Mouse (Mus musculus): ENCODE results near the gene Mrgprh. TPM values are rescaled to one million over a fixed set of nuclear protein-coding genes. Genes with fewer than 3 reads are reported as not detected.
"Not testable (repeated sequence)": the region's sequence is repeated elsewhere in the genome, so short reads cannot be mapped to it uniquely, and the experiment has no call there.

Gene Mrgprh
- total RNA-seq, 2 experiments from 2014 or later, result 0.25 to 0.37 TPM

DNA sequence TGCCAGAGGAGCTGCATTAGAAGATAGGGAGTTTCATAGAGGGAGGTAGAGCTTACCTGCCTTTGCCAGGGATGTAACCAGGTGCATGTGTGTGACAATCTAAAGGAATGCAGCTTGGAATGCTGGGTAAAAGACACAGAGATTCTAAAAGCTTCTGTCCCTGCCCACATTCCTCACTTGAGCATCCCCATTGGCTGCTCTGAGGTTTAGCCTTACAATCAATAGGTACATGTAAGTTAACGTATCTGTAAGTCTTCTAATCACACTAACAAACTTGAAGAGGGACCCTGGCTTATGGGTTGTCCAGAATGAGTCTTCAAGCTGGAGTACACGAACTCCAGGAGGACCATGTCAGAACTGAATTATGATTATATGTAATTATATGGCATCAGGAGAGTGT, 7.8 kb upstream of the Mrgprh start, which contains the start of gene Mas1:
TSS of gene Mas1 (minus strand) at position 101 of the 400 bp plus-strand sequence.
- DNase-seq (ENCODE audit: low spot score in 2 of 2), result no peak

DNA sequence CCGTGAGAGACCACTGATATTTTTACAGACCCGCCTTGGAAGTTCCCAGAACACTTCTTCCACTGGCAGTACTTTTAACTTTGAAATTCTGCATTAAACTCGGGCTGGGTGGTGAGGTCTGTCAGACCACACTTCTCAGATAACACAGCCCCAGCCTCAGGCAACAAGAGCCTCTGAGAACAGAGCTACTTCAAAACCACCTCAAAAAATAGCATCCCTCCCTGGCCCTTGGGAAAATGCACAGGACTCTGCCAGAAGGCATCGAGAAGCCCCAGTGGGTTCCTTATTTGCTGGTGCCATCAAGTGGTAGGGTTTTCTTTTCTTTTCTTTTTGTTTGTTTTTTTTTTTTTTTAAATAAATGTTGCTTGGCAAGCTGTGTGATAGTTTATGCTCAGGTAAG, 7.2 kb upstream of the Mrgprh start:
- no peak for DNase-seq (ENCODE audit: low spot score in 2 of 2)

GRCm38 (mm10) chr17:12872275-12873028, 3.4 kb upstream of the Mrgprh start:
- no peak for DNase-seq (ENCODE audit: low spot score in 2 of 2)

DNA sequence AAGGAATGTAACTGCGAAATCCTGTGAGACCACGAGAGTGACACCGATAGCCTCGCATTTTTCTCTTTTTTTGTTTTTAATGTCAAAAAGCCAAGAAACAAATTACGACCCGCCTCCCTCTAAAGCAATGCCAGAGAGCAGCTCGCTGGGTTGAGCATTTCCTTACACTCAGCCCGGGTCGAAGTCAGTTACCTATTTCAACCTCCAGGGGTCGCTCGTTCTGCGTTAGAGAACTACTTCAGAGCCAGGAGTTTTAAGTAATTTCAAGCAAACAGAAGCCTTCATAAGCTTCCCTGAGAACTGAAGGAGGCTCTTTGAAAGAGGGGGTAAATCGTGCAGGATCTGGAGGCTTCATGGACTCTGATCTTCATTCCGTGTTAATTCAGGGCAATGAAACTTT, 4.3 kb downstream of the Mrgprh start:
- DNase-seq (ENCODE audit: low spot score in 2 of 2), result peak; percentile 30 to 50

GRCm38 (mm10) chr17:12881216-12881615, 5.4 kb downstream of the Mrgprh start:
- no peak for DNase-seq (ENCODE audit: low spot score in 2 of 2)

GRCm38 (mm10) chr17:12886620-12887019, 10.8 kb downstream of the Mrgprh start:
- DNase-seq (ENCODE audit: low spot score in 2 of 2), result no peak

- no peak for DNase-seq (ENCODE audit: low spot score in 2 of 2)
Observed at GRCm38 (mm10) chr17:12887021-12887775, 11.4 kb downstream of the Mrgprh start.

DNA sequence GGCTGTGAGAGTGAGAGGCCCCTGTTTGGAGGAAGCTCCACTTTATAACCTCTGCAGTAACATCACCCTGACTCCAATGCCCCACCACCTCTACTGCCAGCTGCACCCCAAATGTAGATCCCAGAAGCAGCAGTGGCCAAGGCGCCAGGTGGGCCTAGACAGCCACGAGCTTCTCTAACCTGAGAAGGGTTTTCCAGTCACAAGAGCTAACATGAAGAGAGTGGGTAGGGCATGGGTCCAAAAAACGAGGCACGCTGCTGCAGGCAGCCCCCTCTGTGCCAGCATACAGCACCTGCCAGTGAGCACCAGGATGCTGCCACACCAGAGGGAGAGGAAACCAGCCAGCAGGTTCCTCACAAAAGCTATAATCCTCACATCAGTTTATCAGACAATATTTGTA, 15.2 kb downstream of the Mrgprh start:
- DNase-seq (ENCODE audit: low spot score in 2 of 2), result no peak

DNA sequence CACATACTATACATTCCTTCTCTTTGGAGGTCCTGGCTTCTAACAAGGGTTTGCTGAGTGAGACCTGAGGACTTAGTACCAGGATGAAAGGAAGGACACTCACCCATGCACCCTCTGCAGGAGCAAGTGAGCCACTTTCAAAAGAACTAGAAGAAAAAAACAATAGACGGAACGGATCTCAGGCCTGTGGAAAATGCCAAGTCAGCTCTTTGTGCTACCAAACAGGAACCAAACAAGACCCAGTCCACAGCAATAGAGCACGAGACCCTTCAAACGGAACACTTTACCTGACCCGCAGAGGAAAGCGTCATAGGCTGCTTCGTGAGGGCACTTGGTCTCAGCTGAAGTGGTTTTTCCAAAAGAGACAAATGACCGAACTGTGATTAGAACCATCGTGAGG, 16.2 kb downstream of the Mrgprh start:
- no peak for DNase-seq (ENCODE audit: low spot score in 2 of 2)

DNA sequence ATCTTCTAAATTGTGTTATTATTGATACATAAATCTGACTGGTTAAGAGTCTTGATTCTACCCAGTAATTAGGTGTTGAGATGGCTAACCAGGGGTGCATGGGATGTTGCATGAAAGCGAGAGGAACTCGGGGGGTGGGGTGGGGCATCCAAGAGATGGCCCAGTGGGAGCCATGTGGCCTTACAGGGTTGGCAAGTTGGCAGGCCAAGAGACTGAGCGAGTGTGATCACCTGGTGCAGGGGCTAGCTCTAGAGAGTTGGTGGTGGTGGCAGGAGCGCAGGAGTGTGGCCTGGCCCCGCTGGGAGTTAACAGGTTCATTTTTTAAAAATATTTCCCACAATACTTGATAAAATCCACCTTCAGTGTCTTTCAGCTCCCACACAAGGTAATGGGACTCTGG, 21.8 kb downstream of the Mrgprh start:
- DNase-seq (ENCODE audit: low spot score in 2 of 2), result no peak

DNA sequence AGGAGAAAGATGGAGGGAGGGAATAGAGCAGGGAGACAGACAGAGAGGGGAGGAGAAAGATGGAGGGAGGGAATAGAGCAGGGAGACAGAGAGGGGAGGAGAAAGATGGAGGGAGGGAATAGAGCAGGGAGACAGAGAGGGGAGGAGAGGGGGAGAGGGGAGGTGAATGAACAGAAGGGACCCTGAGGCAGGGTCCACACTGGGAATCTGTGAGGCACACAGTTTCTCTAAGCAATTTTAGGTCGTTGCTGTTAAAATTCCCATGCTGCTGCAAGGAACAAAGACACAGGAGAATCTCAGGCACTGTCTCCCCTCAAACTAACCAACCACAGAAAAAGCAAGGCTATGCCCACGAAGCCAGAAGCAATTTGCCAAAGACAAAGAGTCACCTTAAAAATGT, 22.8 kb downstream of the Mrgprh start:
- DNase-seq (ENCODE audit: low spot score in 2 of 2), result not testable (repeated sequence)

GRCm38 (mm10) chr17:12902291-12902690, 26.5 kb downstream of the Mrgprh start:
- no peak for DNase-seq (ENCODE audit: low spot score in 2 of 2)

GRCm38 (mm10) chr17:12903372-12904333, 27.8 kb downstream of the Mrgprh start:
- DNase-seq (ENCODE audit: low spot score in 2 of 2), result no peak

GRCm38 (mm10) chr17:12904349-12904748, 28.5 kb downstream of the Mrgprh start:
- no peak for DNase-seq (ENCODE audit: low spot score in 2 of 2)

DNA sequence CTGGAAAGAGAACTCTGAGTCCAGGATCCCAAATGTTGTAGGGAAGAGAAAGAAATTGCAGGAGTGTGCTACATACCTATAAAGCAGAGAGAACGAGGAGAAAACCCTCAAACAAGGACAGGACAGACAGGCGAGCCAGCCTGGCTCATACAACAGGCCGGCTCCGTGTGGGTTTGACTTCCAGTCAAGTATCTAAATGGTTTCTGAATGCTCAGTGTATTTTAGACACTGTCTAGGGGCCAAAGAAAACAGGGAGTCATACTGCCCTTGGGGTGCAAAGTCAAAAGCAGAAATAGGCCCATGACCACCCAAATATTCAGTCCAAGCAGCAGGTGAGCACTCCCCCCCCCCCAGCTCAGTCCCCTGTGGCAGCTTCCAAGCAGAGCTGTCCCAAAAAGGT, 30.0 kb downstream of the Mrgprh start:
- no peak for DNase-seq (ENCODE audit: low spot score in 2 of 2)

DNA sequence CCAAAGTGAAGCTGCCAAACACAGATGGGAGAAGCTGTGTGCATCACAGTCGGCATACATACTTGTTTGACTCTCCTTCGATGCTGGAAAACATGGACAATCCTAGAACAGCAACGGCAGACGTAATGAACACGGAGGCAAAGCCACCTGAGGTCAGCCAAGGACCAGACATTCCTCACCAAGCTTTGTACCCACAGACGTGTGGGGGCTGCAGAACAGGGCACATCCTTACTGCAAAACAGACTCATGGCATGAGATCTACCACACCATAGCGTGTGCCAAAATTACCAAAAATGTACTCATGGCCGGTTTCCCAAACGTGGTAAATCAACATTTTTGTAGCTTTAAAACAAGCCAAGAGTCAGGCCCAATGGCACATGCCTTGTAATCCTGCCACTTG, 30.6 kb downstream of the Mrgprh start:
- DNase-seq (ENCODE audit: low spot score in 2 of 2), result no peak

GRCm38 (mm10) chr17:12909361-12910280, 33.8 kb downstream of the Mrgprh start, which contains the start of gene Pnldc1:
Gene Pnldc1 (minus strand): TSS chr17:12910230.
- no peak for DNase-seq (ENCODE audit: low spot score in 2 of 2)

DNA sequence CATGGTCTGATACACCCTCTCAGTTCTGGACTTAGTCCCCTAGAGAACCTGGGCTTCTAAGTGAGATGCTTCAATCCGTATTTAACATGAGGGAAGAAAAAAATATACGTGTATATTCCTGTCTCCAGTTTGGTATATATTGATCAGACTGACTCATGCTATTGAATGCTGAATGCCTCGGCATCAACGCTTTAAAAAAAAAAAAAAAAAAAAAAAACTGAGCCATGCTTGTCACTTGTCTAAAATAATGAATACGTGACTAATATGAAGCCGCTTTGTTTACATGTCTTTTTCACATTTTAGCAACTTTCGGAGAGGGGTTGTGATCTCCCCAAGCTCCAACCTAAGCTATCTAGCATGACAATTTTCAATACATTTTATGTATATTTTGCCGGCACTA, 34.6 kb downstream of the Mrgprh start:
- DNase-seq (ENCODE audit: low spot score in 2 of 2), result no peak

- peak in 1 of 2 experiments; percentile 14 for DNase-seq (ENCODE audit: low spot score in 2 of 2)
Observed at GRCm38 (mm10) chr17:12915488-12915880, 39.6 kb downstream of the Mrgprh start, which contains the start of gene Tcp1. Gene Tcp1 (plus strand): TSS chr17:12915701.
